Mouse (Mus musculus) limb, embryonic 10.5 days (tissue): Measurements from ENCODE around the gene Ncoa6. TPM values are rescaled to one million over a fixed set of nuclear protein-coding genes. Genes with fewer than 3 reads are reported as not detected.

Experiments
- microRNA counts: library from miRNA; unstranded; fragments of <30 nt; microRNA quantifications from one replicate; lab custom pipeline; 2017
- microRNA-seq: library from miRNA; unstranded; fragments of <30 nt; microRNA quantifications from one replicate; pipeline ENCODE4, GENCODE M21; 2017
- polyA plus RNA-seq: library from polyadenylated mRNA; unstranded; fragments of >200 nt; fragmentation: Nextera tagmentation; extraction: Ambion mirVana; gene quantifications from 2 replicates; pipeline ENCODE4 v1.2.1, GENCODE M21; 2016

Gene Ncoa6
- polyA plus RNA-seq, 1 experiment from 2014 or later, result 21.1 TPM

MicroRNA genes within 50 kb of the gene (microRNA counts, 519-probe panel; counts per million panel counts)
- 684 counts per million, percentile 72 among the panel's probes with 10 or more counts for microRNA mmu-miR-695 (lab: Ali Mortazavi, UCI)

Small RNA genes within 50 kb of the gene (microRNA-seq; reads per million reads assigned to microRNA genes)
- not detected for gene Mir695

Other genes with a start within 250 kb of the Ncoa6 start
- 452 and 454 TPM in 2 replicates for gene Dynlrb1, start 237.4 kb downstream of the Ncoa6 start, polyA plus RNA-seq
- gene Map1lc3a, start 197.6 kb downstream of the Ncoa6 start, polyA plus RNA-seq, result 83.8 and 102 TPM in 2 replicates
- 51.7 and 53.9 TPM in 2 replicates for gene Pigu, start 116.5 kb downstream of the Ncoa6 start, polyA plus RNA-seq
- 15.2 and 23.5 TPM in 2 replicates for gene Trp53inp2, start 92.8 kb downstream of the Ncoa6 start, polyA plus RNA-seq
- 5.3 and 9.2 TPM in 2 replicates for gene Acss2, start 44.1 kb upstream of the Ncoa6 start, polyA plus RNA-seq
- gene Ggt7, start 44.3 kb upstream of the Ncoa6 start, polyA plus RNA-seq, result 1.6 and 3.2 TPM in 2 replicates
- gene Gss, start 118.9 kb upstream of the Ncoa6 start, polyA plus RNA-seq, result 24.3 and 25.1 TPM in 2 replicates
- gene Myh7b, start 137.3 kb upstream of the Ncoa6 start, polyA plus RNA-seq, result 0.36 and 0.63 TPM in 2 replicates
- 125 and 141 TPM in 2 replicates for gene Trpc4ap, start 218.5 kb upstream of the Ncoa6 start, polyA plus RNA-seq